In the genomic region with DNA sequence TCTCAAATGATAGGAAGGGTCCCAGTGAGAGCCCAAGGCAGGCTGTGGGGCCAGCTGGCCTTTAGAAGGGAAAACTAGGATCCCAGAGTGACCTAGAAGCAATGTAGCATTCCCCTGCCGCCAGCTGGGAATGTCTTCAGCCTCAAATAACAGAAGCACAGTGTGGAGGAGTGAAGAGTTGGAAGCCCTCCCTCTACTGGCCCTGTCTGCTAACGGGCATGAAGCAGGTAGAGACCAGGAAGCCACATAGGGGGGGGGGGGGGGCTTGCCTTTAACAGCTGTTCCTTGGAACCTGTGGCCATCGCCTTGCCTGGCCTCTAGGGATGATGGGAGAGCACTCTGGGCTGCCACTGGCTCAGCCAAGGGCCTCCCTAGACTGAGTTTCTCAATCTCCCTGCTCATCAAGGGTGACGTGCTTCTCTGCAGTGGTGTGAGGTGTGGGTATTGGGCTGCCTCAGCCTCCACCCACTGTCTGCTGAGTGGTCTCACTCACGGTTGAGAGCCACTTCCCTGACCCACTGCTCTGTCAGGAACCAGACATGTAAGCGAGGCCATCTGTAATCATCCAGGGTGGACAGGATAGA, we compare ENCODE assay signal across 18 mouse cellular contexts. TPM values are rescaled to one million over a fixed set of nuclear protein-coding genes. Genes with fewer than 3 reads are reported as not detected.
DNase-seq lines count a peak whose midpoint lies in the region; ATAC-seq and TF ChIP-seq lines count a peak whose summit lies in the region.
"Had no signal": no experiment of that assay in that cellular context is flagged by ENCODE, and none has a peak within 500 bp of the region (broad histone marks: within the 10 kb centered on the region; RNA-seq: fewer than 3 reads in every experiment).

No protein-coding gene starts in this region.

- no peak overlapping the region for H3K9ac ChIP-seq in heart, postnatal 0 days (replicated peaks; ENCODE audit: low read depth, low read length)
- H3K9ac ChIP-seq in liver, embryonic 13.5 days, result 0 out of 2 replicates have a peak overlapping the region, but pooled peaks have one; percentile 10
- no peak overlapping the region for H3K9ac ChIP-seq in liver, embryonic 11.5 days (ENCODE audit: low read depth, low read length)
- no peak overlapping the region for H3K9ac ChIP-seq in limb, embryonic 13.5 days
- H3K9ac ChIP-seq: midbrain, embryonic 12.5 days; neural tube, embryonic 12.5 days had no signal

- H3K9me3 ChIP-seq in heart, postnatal 0 days (replicated peaks; ENCODE audit: control insufficient read depth, low read length), result no peaks in the 10 kb centered on the region
- H3K9me3 ChIP-seq in liver, embryonic 13.5 days (replicated peaks), result no peaks in the 10 kb centered on the region
- H3K9me3 ChIP-seq in liver, embryonic 11.5 days (ENCODE audit: control insufficient read depth, low read length), result no peaks in the 10 kb centered on the region
- H3K9me3 ChIP-seq in embryonic facial prominence, embryonic 10.5 days, result no peaks in the 10 kb centered on the region
- no peaks in the 10 kb centered on the region for H3K9me3 ChIP-seq in limb, embryonic 13.5 days
- H3K9me3 ChIP-seq: midbrain, embryonic 12.5 days; neural tube, embryonic 12.5 days had no signal

- no peaks in the 10 kb centered on the region for H3K27me3 ChIP-seq in heart, postnatal 0 days (ENCODE audit: control insufficient read depth, insufficient read depth, low read length)
- peaks cover 24% of the 10 kb centered on the region; the same call in 1 of the 2 replicates for H3K27me3 ChIP-seq in liver, embryonic 13.5 days
- H3K27me3 ChIP-seq in liver, embryonic 11.5 days (replicated peaks; ENCODE audit: control insufficient read depth, insufficient read depth, low read length), result peaks cover 9% of the 10 kb centered on the region
- H3K27me3 ChIP-seq in embryonic facial prominence, embryonic 10.5 days (replicated peaks; ENCODE audit: low read depth, poor library complexity, severe bottlenecking), result no peaks in the 10 kb centered on the region
- H3K27me3 ChIP-seq in limb, embryonic 13.5 days, result no peaks in the 10 kb centered on the region
- H3K27me3 ChIP-seq in thymus, adult 2 months (ENCODE audit: control insufficient read depth, insufficient read depth, low read length), result no peaks in the 10 kb centered on the region
- H3K27me3 ChIP-seq: CH12.LX; neural tube, embryonic 12.5 days had no signal

- no peak overlapping the region for H3K4me2 ChIP-seq in heart, postnatal 0 days (ENCODE audit: low read depth, low read length)
- no peak overlapping the region for H3K4me2 ChIP-seq in liver, embryonic 13.5 days
- H3K4me2 ChIP-seq in liver, embryonic 11.5 days, result no peak overlapping the region
- no peak overlapping the region for H3K4me2 ChIP-seq in limb, embryonic 13.5 days (replicated peaks)
- H3K4me2 ChIP-seq: midbrain, embryonic 12.5 days; neural tube, embryonic 12.5 days had no signal

- peak; percentile 12 for TF ChIP-seq CTCF in heart, postnatal 0 days (IDR thresholded peaks at IDR 0.05; ENCODE audit: low read depth)
- no peak for TF ChIP-seq CTCF in thymus, adult 2 months (IDR thresholded peaks at IDR 0.05; ENCODE audit: borderline replicate concordance, control insufficient read depth, extremely low read depth, insufficient read depth, low read length, poor library complexity)

- no peak for ATAC-seq in heart, postnatal 0 days (ENCODE audit: insufficient read depth, low read depth)
- ATAC-seq in liver, embryonic 13.5 days (ENCODE audit: low read depth), result no peak
- ATAC-seq in liver, embryonic 11.5 days (replicated peaks; ENCODE audit: low FRiP score), result no peak
- ATAC-seq in limb, embryonic 13.5 days (ENCODE audit: low FRiP score, low read depth), result peak; percentile 76

- TF ChIP-seq POLR2A in thymus, adult 2 months (IDR thresholded peaks at IDR 0.05; ENCODE audit: control insufficient read depth, extremely low read depth, insufficient read depth, low read length, poor library complexity), result no peak

- no peaks in the 10 kb centered on the region for H3K36me3 ChIP-seq in heart, postnatal 0 days (replicated peaks; ENCODE audit: control insufficient read depth, insufficient read depth, low read length)
- H3K36me3 ChIP-seq in liver, embryonic 13.5 days, result no peaks in the 10 kb centered on the region
- no peaks in the 10 kb centered on the region for H3K36me3 ChIP-seq in liver, embryonic 11.5 days (ENCODE audit: control insufficient read depth, insufficient read depth, low read length)
- no peaks in the 10 kb centered on the region for H3K36me3 ChIP-seq in embryonic facial prominence, embryonic 10.5 days (replicated peaks)
- no peaks in the 10 kb centered on the region for H3K36me3 ChIP-seq in limb, embryonic 13.5 days
- no peaks in the 10 kb centered on the region for H3K36me3 ChIP-seq in thymus, adult 2 months (ENCODE audit: control insufficient read depth, insufficient read depth, low read length)
- H3K36me3 ChIP-seq: midbrain, embryonic 12.5 days; neural tube, embryonic 12.5 days had no signal

- H3K4me3 ChIP-seq in heart, postnatal 0 days (ENCODE audit: low read depth, low read length), result no peak overlapping the region
- H3K4me3 ChIP-seq in liver, embryonic 13.5 days (replicated peaks), result no peak overlapping the region
- H3K4me3 ChIP-seq in liver, embryonic 11.5 days (ENCODE audit: low read depth, low read length), result no peak overlapping the region
- no peak overlapping the region for H3K4me3 ChIP-seq in embryonic facial prominence, embryonic 10.5 days
- no peak overlapping the region for H3K4me3 ChIP-seq in limb, embryonic 13.5 days
- H3K4me3 ChIP-seq in thymus, adult 2 months (ENCODE audit: control insufficient read depth, insufficient read depth, low read length), result no peak overlapping the region
- H3K4me3 ChIP-seq: heart, adult 2 months; midbrain, embryonic 12.5 days; neural tube, embryonic 12.5 days had no signal

- H3K4me1 ChIP-seq in heart, postnatal 0 days (ENCODE audit: control insufficient read depth, insufficient read depth), result peaks cover 32% of the 10 kb centered on the region
- peaks cover 8% of the 10 kb centered on the region for H3K4me1 ChIP-seq in liver, embryonic 13.5 days (replicated peaks)
- H3K4me1 ChIP-seq in liver, embryonic 11.5 days (replicated peaks; ENCODE audit: control insufficient read depth, insufficient read depth, low read length), result peaks cover 2% of the 10 kb centered on the region
- peaks cover 30% of the 10 kb centered on the region for H3K4me1 ChIP-seq in embryonic facial prominence, embryonic 10.5 days
- peaks cover 20% of the 10 kb centered on the region for H3K4me1 ChIP-seq in limb, embryonic 13.5 days
- H3K4me1 ChIP-seq in thymus, adult 2 months (replicated peaks; ENCODE audit: control insufficient read depth, insufficient read depth, low read length), result no peaks in the 10 kb centered on the region
- H3K4me1 ChIP-seq: neural tube, embryonic 12.5 days had no signal

- no peak overlapping the region for H3K27ac ChIP-seq in heart, postnatal 0 days (ENCODE audit: low read depth)
- no peak overlapping the region for H3K27ac ChIP-seq in liver, embryonic 13.5 days
- H3K27ac ChIP-seq in liver, embryonic 11.5 days (ENCODE audit: low read depth, low read length), result no peak overlapping the region
- 0 out of 2 replicates have a peak overlapping the region, but pooled peaks have one; percentile 7 for H3K27ac ChIP-seq in embryonic facial prominence, embryonic 10.5 days (replicated peaks)
- H3K27ac ChIP-seq in limb, embryonic 13.5 days, result no peak overlapping the region
- no peak overlapping the region for H3K27ac ChIP-seq in thymus, adult 2 months (ENCODE audit: control insufficient read depth, insufficient read depth, low read length)
- H3K27ac ChIP-seq: heart, adult 2 months; midbrain, embryonic 12.5 days; neural tube, embryonic 12.5 days had no signal

- intact Hi-C loops in heart, postnatal 14 days (cut with DNase I), result no loop called here

- DNase-seq in heart, postnatal 0 days (ENCODE audit: low spot score), result no peak
- no peak for DNase-seq in heart, postnatal 14 days
- DNase-seq in liver, embryonic 13.5 days, result no peak
- no peak for DNase-seq in liver, embryonic 11.5 days (ENCODE audit: low spot score)
- DNase-seq in embryonic facial prominence, embryonic 10.5 days (ENCODE audit: low spot score), result no peak
- no peak for DNase-seq in cerebellum, postnatal 14 days
- DNase-seq in thymus, adult 2 months, result no peak
- DNase-seq: cerebellum, adult 2 months; heart, adult 2 months; lung, postnatal 14 days; retina, postnatal 1 day had no signal

- WGBS in heart, postnatal 0 days, result 35% methylated on average over 6 of the region's 6 CpGs
- WGBS in liver, embryonic 13.5 days (ENCODE audit: insufficient replicate concordance), result 26% methylated on average over 6 of the region's 6 CpGs
- 28% methylated on average over 6 of the region's 6 CpGs for WGBS in liver, embryonic 11.5 days
- 51% methylated on average over 6 of the region's 6 CpGs for WGBS in embryonic facial prominence, embryonic 10.5 days
- WGBS in limb, embryonic 13.5 days, result 37% methylated on average over 6 of the region's 6 CpGs
- 44% methylated on average over 6 of the region's 6 CpGs for WGBS in thymus, adult 2 months

- no peak for TF ChIP-seq EP300 in heart, postnatal 0 days (IDR thresholded peaks at IDR 0.05; ENCODE audit: low read depth)

RNA-seq across cellular contexts. Expression of a gene that starts 11.8 kb away (rescaled TPM):
- 42.7 and 42.9 TPM in 2 replicates for total RNA-seq in heart, postnatal 0 days (2014; rRNA removed; ENCODE audit: low replicate concordance)
- 54.5 and 56.9 TPM in 2 replicates for polyA plus RNA-seq in heart, postnatal 0 days (2015; fragmentation: Nextera tagmentation; extraction: Ambion mirVana)
- 10 to 100 TPM; 22.1 to 22.6 TPM for total RNA-seq in heart, postnatal 14 days (2021)
- 51.5 and 52.9 TPM in 2 replicates for polyA plus RNA-seq in liver, embryonic 13.5 days (2015; fragmentation: Nextera tagmentation; extraction: Ambion mirVana)
- 62.1 and 69.1 TPM in 2 replicates for polyA plus RNA-seq in liver, embryonic 11.5 days (2014; fragmentation: Nextera tagmentation; extraction: Ambion mirVana)
- 40.7 and 41.8 TPM in 2 replicates for polyA plus RNA-seq in embryonic facial prominence, embryonic 10.5 days (2016; fragmentation: Nextera tagmentation; extraction: Ambion mirVana)
- polyA plus RNA-seq in limb, embryonic 13.5 days (2015; fragmentation: Nextera tagmentation; extraction: Ambion mirVana), result 56.9 and 58.7 TPM in 2 replicates
- polyA plus RNA-seq in thymus, adult 2 months (2012; rRNA removed), result 120 and 128 TPM in 2 replicates

RNA-seq across cellular contexts. Expression of a gene that starts 40.3 kb away (rescaled TPM):
- not detected in 2 replicates for total RNA-seq in heart, postnatal 0 days (2014; rRNA removed; ENCODE audit: low replicate concordance)
- polyA plus RNA-seq in heart, postnatal 0 days (2015; fragmentation: Nextera tagmentation; extraction: Ambion mirVana), result not detected in 2 replicates
- not detected for total RNA-seq in heart, postnatal 14 days (2021)
- not detected in 2 replicates for polyA plus RNA-seq in liver, embryonic 13.5 days (2015; fragmentation: Nextera tagmentation; extraction: Ambion mirVana)
- not detected in 2 replicates for polyA plus RNA-seq in liver, embryonic 11.5 days (2014; fragmentation: Nextera tagmentation; extraction: Ambion mirVana)
- polyA plus RNA-seq in embryonic facial prominence, embryonic 10.5 days (2016; fragmentation: Nextera tagmentation; extraction: Ambion mirVana), result not detected in 2 replicates
- not detected in 2 replicates for polyA plus RNA-seq in limb, embryonic 13.5 days (2015; fragmentation: Nextera tagmentation; extraction: Ambion mirVana)
- polyA plus RNA-seq in thymus, adult 2 months (2012; rRNA removed), result 0.35 and 0.43 TPM in 2 replicates
- total RNA-seq: CH12.LX; heart, adult 2 months; layer of hippocampus, adult 18-20 months; left cerebral cortex, postnatal 25 days had no signal
- polyA plus RNA-seq: cerebellum, adult 2 months; frontal cortex, adult 2 months; heart, adult 2 months; midbrain, embryonic 12.5 days; neural tube, embryonic 12.5 days had no signal
